Mouse (Mus musculus): Measurements from ENCODE around the gene Ndnf. TPM values are rescaled to one million over a fixed set of nuclear protein-coding genes. Genes with fewer than 3 reads are reported as not detected.
A peak's percentile ranks its signal among the peaks of the same experiment; 100 is the strongest.

The Ndnf gene
- total and polyA plus RNA-seq, 3 experiments: under 0.01 to 0.03 TPM; not detected in 1

DNA sequence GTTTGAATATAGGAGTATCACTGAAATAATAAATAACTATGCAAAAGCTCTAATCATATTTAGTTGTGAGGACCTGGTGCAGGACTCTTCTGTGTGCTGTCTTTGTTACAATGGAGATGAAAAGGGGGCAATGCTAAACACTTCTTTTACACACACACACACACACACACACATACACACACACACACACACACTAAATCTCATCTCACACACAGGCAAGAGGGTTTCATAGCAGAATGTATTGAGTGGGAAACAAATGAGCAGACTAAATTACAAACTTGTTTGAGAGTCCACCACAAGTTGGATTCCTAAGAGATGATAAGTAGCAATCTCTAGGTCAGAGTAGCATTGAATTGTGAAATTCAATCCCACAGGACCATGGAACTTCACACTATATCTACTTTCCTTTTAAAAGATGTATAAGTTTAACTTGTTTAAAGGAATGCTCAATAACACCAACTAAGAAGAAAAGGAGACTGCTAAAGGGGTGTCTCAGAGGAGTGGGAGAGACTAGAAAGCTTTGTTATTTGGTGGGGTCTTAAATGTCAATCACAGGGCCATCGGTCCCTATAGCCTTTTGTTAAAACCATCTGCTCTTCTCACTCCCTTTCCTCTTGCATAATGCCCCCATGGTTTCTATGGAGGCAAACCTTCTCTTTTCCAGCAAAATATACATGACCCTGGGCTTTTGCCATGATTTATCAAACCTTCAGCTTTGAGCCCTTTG is 71.9 kb downstream of the Ndnf start:
- no peak for TF ChIP-seq GABPA (IDR thresholded peaks at IDR 0.05; ENCODE audit: insufficient replicate concordance, low read depth, low read length)
- no peak for TF ChIP-seq NRF1 (IDR thresholded peaks at IDR 0.05; ENCODE audit: low read depth, low read length)
- no peak for TF ChIP-seq NELFE (IDR thresholded peaks at IDR 0.05; ENCODE audit: low read depth, low read length)
- TF ChIP-seq HCFC1 (IDR thresholded peaks at IDR 0.05; ENCODE audit: low read depth, low read length): no peak
- TF ChIP-seq SMC3 (IDR thresholded peaks at IDR 0.05; ENCODE audit: low read depth, low read length): no peak
- TF ChIP-seq ELF1 (IDR thresholded peaks at IDR 0.05; ENCODE audit: low read depth, low read length): no peak
- no peak for TF ChIP-seq MAZ (IDR thresholded peaks at IDR 0.05; ENCODE audit: low read depth, low read length)
- TF ChIP-seq MAX (IDR thresholded peaks at IDR 0.05; ENCODE audit: low read length): no peak
- no peak for TF ChIP-seq CHD1 (IDR thresholded peaks at IDR 0.05; ENCODE audit: low read depth, low read length)
- TF ChIP-seq TBP (conservative IDR thresholded peaks at IDR 0.05; ENCODE audit: low read depth, low read length): no peak
- TF ChIP-seq ZKSCAN1 (IDR thresholded peaks at IDR 0.05; ENCODE audit: borderline replicate concordance, low read depth, low read length): no peak
- TF ChIP-seq E2F4 (IDR thresholded peaks at IDR 0.05; ENCODE audit: insufficient replicate concordance, low read depth, low read length): no peak
- no peak for TF ChIP-seq SIN3A (IDR thresholded peaks at IDR 0.05; ENCODE audit: low read length)
- no peak for TF ChIP-seq MAFK (IDR thresholded peaks at IDR 0.05; ENCODE audit: insufficient replicate concordance, low read length)
- TF ChIP-seq JUN (IDR thresholded peaks at IDR 0.05; ENCODE audit: insufficient read depth, low read depth, low read length): no peak
- no peak for TF ChIP-seq IRF4 (IDR thresholded peaks at IDR 0.05; ENCODE audit: low read depth, low read length)
- no peak for TF ChIP-seq TCF12 (IDR thresholded peaks at IDR 0.05; ENCODE audit: low read depth, low read length)
- H3K4me3 ChIP-seq (replicated peaks in 1 of 3; ENCODE audit: low read depth in 2 of 3, low read length in 2 of 3, poor library complexity in 1 of 3): no peak overlapping the region
- no peak overlapping the region for H3K9ac ChIP-seq (ENCODE audit: insufficient read depth, low read depth)
- H3K4me2 ChIP-seq (ENCODE audit: insufficient read depth, low read depth, poor library complexity, severe bottlenecking): no peak overlapping the region
- DNase-seq (ENCODE audit: extremely low read depth): no peak
- H3K9me3 ChIP-seq (replicated peaks; ENCODE audit: low read length): no peaks in the 10 kb centered on the region
- H3K4me1 ChIP-seq (ENCODE audit: control insufficient read depth in 1 of 2, insufficient read depth in 2 of 2): no peaks in the 10 kb centered on the region
- H3K27me3 ChIP-seq (replicated peaks): no peaks in the 10 kb centered on the region
- dilution Hi-C loops (cut with MboI; ENCODE audit: extremely low pct_ligation_motif_present, extremely low pct_unique_long_range_greater_than_20kb, low sequenced_read_pairs) (no loop called here), in situ Hi-C loops (cut with MboI; ENCODE audit: low pct_ligation_motif_present, low pct_unique_long_range_greater_than_20kb, low sequenced_read_pairs) (no loop called here)
- no peak overlapping the region for H3K27ac ChIP-seq (ENCODE audit: insufficient read depth, low read depth)
- no peaks in the 10 kb centered on the region for H3K36me3 ChIP-seq (replicated peaks in 1 of 2; ENCODE audit: control insufficient read depth in 1 of 2, insufficient read depth in 1 of 2, low read length in 1 of 2)
- no peaks in the 10 kb centered on the region for H3K79me2 ChIP-seq (replicated peaks; ENCODE audit: control insufficient read depth, extremely low read depth, insufficient read depth, poor library complexity, severe bottlenecking)

DNA sequence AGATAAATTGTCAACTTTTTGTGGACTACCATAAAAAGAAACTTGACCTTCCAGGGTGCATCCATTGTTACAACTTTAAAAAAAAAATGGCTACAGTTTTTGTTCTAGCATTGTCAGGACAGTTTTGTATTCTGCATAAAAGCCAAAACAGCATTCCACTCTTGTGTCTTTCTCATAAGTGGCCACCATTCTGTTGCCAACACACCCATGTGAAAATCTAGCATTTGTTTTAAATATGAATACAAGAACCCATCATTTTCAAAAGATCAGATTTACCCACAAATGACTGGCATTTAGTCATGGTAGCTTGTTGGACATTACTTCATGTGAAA is 72.4 kb downstream of the Ndnf start:
- H3K79me2 ChIP-seq (replicated peaks; ENCODE audit: control insufficient read depth, extremely low read depth, insufficient read depth, poor library complexity, severe bottlenecking): no peaks in the 10 kb centered on the region
- H3K4me3 ChIP-seq (replicated peaks in 1 of 3; ENCODE audit: low read depth in 2 of 3, low read length in 2 of 3, poor library complexity in 1 of 3): no peak overlapping the region
- H3K9me3 ChIP-seq (replicated peaks; ENCODE audit: low read length): no peaks in the 10 kb centered on the region
- no peaks in the 10 kb centered on the region for H3K27me3 ChIP-seq (replicated peaks)
- H3K4me2 ChIP-seq (ENCODE audit: insufficient read depth, low read depth, poor library complexity, severe bottlenecking): no peak overlapping the region
- peak; percentile 2 for DNase-seq (ENCODE audit: extremely low read depth)
- dilution Hi-C loops (cut with MboI; ENCODE audit: extremely low pct_ligation_motif_present, extremely low pct_unique_long_range_greater_than_20kb, low sequenced_read_pairs) (no loop called here), in situ Hi-C loops (cut with MboI; ENCODE audit: low pct_ligation_motif_present, low pct_unique_long_range_greater_than_20kb, low sequenced_read_pairs) (no loop called here)
- no peak for TF ChIP-seq ZNF384 (IDR thresholded peaks at IDR 0.05; ENCODE audit: low read depth, low read length)
- TF ChIP-seq USF1 (IDR thresholded peaks at IDR 0.05; ENCODE audit: low read depth, low read length): no peak
- TF ChIP-seq HCFC1 (IDR thresholded peaks at IDR 0.05; ENCODE audit: low read depth, low read length): no peak
- TF ChIP-seq CTCF (conservative IDR thresholded peaks at IDR 0.05 in 1 of 2, IDR thresholded peaks at IDR 0.05 in 1 of 2; ENCODE audit: low read depth in 2 of 2, low read length in 2 of 2): no peak
- no peak for TF ChIP-seq CHD1 (IDR thresholded peaks at IDR 0.05; ENCODE audit: low read depth, low read length)
- no peak for TF ChIP-seq JUN (IDR thresholded peaks at IDR 0.05; ENCODE audit: insufficient read depth, low read depth, low read length)
- TF ChIP-seq KAT2A (IDR thresholded peaks at IDR 0.05; ENCODE audit: insufficient replicate concordance, low read length): no peak
- TF ChIP-seq NELFE (IDR thresholded peaks at IDR 0.05; ENCODE audit: low read depth, low read length): no peak
- TF ChIP-seq BHLHE40 (IDR thresholded peaks at IDR 0.05; ENCODE audit: low read depth, low read length): no peak
- no peak for TF ChIP-seq ZKSCAN1 (IDR thresholded peaks at IDR 0.05; ENCODE audit: borderline replicate concordance, low read depth, low read length)
- TF ChIP-seq NRF1 (IDR thresholded peaks at IDR 0.05; ENCODE audit: low read depth, low read length): no peak
- TF ChIP-seq MYC (IDR thresholded peaks at IDR 0.05; ENCODE audit: low read depth, low read length): no peak
- TF ChIP-seq TBP (conservative IDR thresholded peaks at IDR 0.05; ENCODE audit: low read depth, low read length): no peak
- TF ChIP-seq PAX5 (IDR thresholded peaks at IDR 0.05; ENCODE audit: low read length): no peak
- no peak for TF ChIP-seq SMC3 (IDR thresholded peaks at IDR 0.05; ENCODE audit: low read depth, low read length)
- no peak for TF ChIP-seq MAZ (IDR thresholded peaks at IDR 0.05; ENCODE audit: low read depth, low read length)
- no peak overlapping the region for H3K9ac ChIP-seq (ENCODE audit: insufficient read depth, low read depth)
- H3K4me1 ChIP-seq (ENCODE audit: control insufficient read depth in 1 of 2, insufficient read depth in 2 of 2): no peaks in the 10 kb centered on the region
- H3K27ac ChIP-seq (ENCODE audit: insufficient read depth, low read depth): no peak overlapping the region
- no peaks in the 10 kb centered on the region for H3K36me3 ChIP-seq (replicated peaks in 1 of 2; ENCODE audit: control insufficient read depth in 1 of 2, insufficient read depth in 1 of 2, low read length in 1 of 2)
